Comparison of ENCODE assay signal across 8 mouse cellular contexts in genomic region chr10:127189116-127189650, GRCm38 (mm10). TPM values are rescaled to one million over a fixed set of nuclear protein-coding genes. Genes with fewer than 3 reads are reported as not detected.
DNase-seq lines count a peak whose midpoint lies in the region; ATAC-seq and TF ChIP-seq lines count a peak whose summit lies in the region.

No protein-coding gene starts in this region.

- peaks cover 25% of the 10 kb centered on the region for H3K27me3 ChIP-seq in intestine, postnatal 0 days (replicated peaks; ENCODE audit: control insufficient read depth, insufficient read depth, low read length)

- DNase-seq in ovary, postnatal 36 days (ENCODE audit: low spot score), result peak; percentile 47
- DNase-seq in ovary, adult 18-20 months (ENCODE audit: low spot score), result no peak
- DNase-seq in cerebellum, postnatal 10 days, result peak; percentile 70 to 73
- peak; percentile 78 for DNase-seq in testis, postnatal 10 days (ENCODE audit: low spot score)
- DNase-seq in ovary, postnatal 10 days (ENCODE audit: low spot score), result no peak

- H3K9me3 ChIP-seq in intestine, postnatal 0 days (ENCODE audit: control insufficient read depth), result no peaks in the 10 kb centered on the region

- peak; percentile 23; the same call in 1 of the 2 replicates for ATAC-seq in granulocyte monocyte progenitor cell, adult 5-6 weeks (replicated peaks; ENCODE audit: poor library complexity, severe bottlenecking)
- no peak; the same call in 1 of the 2 replicates for ATAC-seq in intestine, postnatal 0 days
- ATAC-seq in megakaryocyte progenitor cell, adult 5-6 weeks (replicated peaks; ENCODE audit: poor library complexity), result peak; percentile 62

- H3K4me2 ChIP-seq in intestine, postnatal 0 days (replicated peaks; ENCODE audit: low read depth), result peak overlapping the region; percentile 81

- peaks cover 14% of the 10 kb centered on the region; the same call in 1 of the 2 replicates for H3K36me3 ChIP-seq in intestine, postnatal 0 days (ENCODE audit: control insufficient read depth, insufficient read depth)

- TF ChIP-seq CTCF in intestine, postnatal 0 days (IDR thresholded peaks at IDR 0.05; ENCODE audit: low read depth), result no peak

- H3K4me3 ChIP-seq in intestine, postnatal 0 days (ENCODE audit: low read depth, low read length), result peak overlapping the region; percentile 57

- peak overlapping the region; percentile 36 for H3K27ac ChIP-seq in intestine, postnatal 0 days (ENCODE audit: low read depth, low read length)

- H3K4me1 ChIP-seq in intestine, postnatal 0 days (replicated peaks; ENCODE audit: control insufficient read depth, insufficient read depth, low read length), result no peaks in the 10 kb centered on the region

- under 1% methylated on average over 26 of the region's 26 CpGs for WGBS in intestine, postnatal 0 days

- peak overlapping the region; percentile 55 for H3K9ac ChIP-seq in intestine, postnatal 0 days (ENCODE audit: low read depth, low read length)

RNA-seq across cellular contexts. Expression of gene Arhgef25, which starts 0.7 kb away (rescaled TPM):
- 3.2 TPM in 1 of 2 replicates, not detected in the other for total RNA-seq in granulocyte monocyte progenitor cell, adult 5-6 weeks (2014; fragmentation: Nextera tagmentation)
- total RNA-seq in granulocyte monocyte progenitor cell, adult 5-6 weeks (2017), result 0.15 and 0.95 TPM in 2 replicates
- 14.4 and 15.1 TPM in 2 replicates for polyA plus RNA-seq in intestine, postnatal 0 days (2015; fragmentation: Nextera tagmentation; extraction: Ambion mirVana)
- total RNA-seq in megakaryocyte progenitor cell, adult 5-6 weeks (2015), result 1.7 and 3.1 TPM in 2 replicates
- total RNA-seq in megakaryocyte progenitor cell, adult 5-6 weeks (2017), result 3.0 and 5.3 TPM in 2 replicates

RNA-seq across cellular contexts. Expression of gene Dtx3, which starts 6.3 kb away (rescaled TPM):
- total RNA-seq in granulocyte monocyte progenitor cell, adult 5-6 weeks (2014; fragmentation: Nextera tagmentation), result 51.9 and 54.4 TPM in 2 replicates
- total RNA-seq in granulocyte monocyte progenitor cell, adult 5-6 weeks (2017), result 17.9 and 19.9 TPM in 2 replicates
- 22.2 and 24.6 TPM in 2 replicates for polyA plus RNA-seq in intestine, postnatal 0 days (2015; fragmentation: Nextera tagmentation; extraction: Ambion mirVana)
- 23.8 and 28.0 TPM in 2 replicates for total RNA-seq in megakaryocyte progenitor cell, adult 5-6 weeks (2015)
- total RNA-seq in megakaryocyte progenitor cell, adult 5-6 weeks (2017), result 18.0 and 19.3 TPM in 2 replicates

RNA-seq across cellular contexts. Expression of gene Slc26a10, which starts 8.7 kb away (rescaled TPM):
- total RNA-seq in granulocyte monocyte progenitor cell, adult 5-6 weeks (2014; fragmentation: Nextera tagmentation), result 0.15 TPM in 1 of 2 replicates, not detected in the other
- total RNA-seq in granulocyte monocyte progenitor cell, adult 5-6 weeks (2017), result 0.26 and 0.88 TPM in 2 replicates
- polyA plus RNA-seq in intestine, postnatal 0 days (2015; fragmentation: Nextera tagmentation; extraction: Ambion mirVana), result 0.52 and 0.65 TPM in 2 replicates
- total RNA-seq in megakaryocyte progenitor cell, adult 5-6 weeks (2015), result not detected in 2 replicates
- 0.84 and 0.87 TPM in 2 replicates for total RNA-seq in megakaryocyte progenitor cell, adult 5-6 weeks (2017)

RNA-seq across cellular contexts. Expression of gene Pip4k2c, which starts 22.2 kb away (rescaled TPM):
- 12.1 and 13.6 TPM in 2 replicates for total RNA-seq in granulocyte monocyte progenitor cell, adult 5-6 weeks (2014; fragmentation: Nextera tagmentation)
- total RNA-seq in granulocyte monocyte progenitor cell, adult 5-6 weeks (2017), result 7.6 and 13.8 TPM in 2 replicates
- 43.0 and 47.0 TPM in 2 replicates for polyA plus RNA-seq in intestine, postnatal 0 days (2015; fragmentation: Nextera tagmentation; extraction: Ambion mirVana)
- total RNA-seq in megakaryocyte progenitor cell, adult 5-6 weeks (2015), result 9.7 and 11.2 TPM in 2 replicates
- 11.4 and 12.1 TPM in 2 replicates for total RNA-seq in megakaryocyte progenitor cell, adult 5-6 weeks (2017)

RNA-seq across cellular contexts. Expression of gene B4galnt1, which starts 24.2 kb away (rescaled TPM):
- total RNA-seq in granulocyte monocyte progenitor cell, adult 5-6 weeks (2014; fragmentation: Nextera tagmentation), result 288 and 308 TPM in 2 replicates
- total RNA-seq in granulocyte monocyte progenitor cell, adult 5-6 weeks (2017), result 141 and 161 TPM in 2 replicates
- 29.4 and 34.1 TPM in 2 replicates for polyA plus RNA-seq in intestine, postnatal 0 days (2015; fragmentation: Nextera tagmentation; extraction: Ambion mirVana)
- 212 and 219 TPM in 2 replicates for total RNA-seq in megakaryocyte progenitor cell, adult 5-6 weeks (2015)
- 122 and 139 TPM in 2 replicates for total RNA-seq in megakaryocyte progenitor cell, adult 5-6 weeks (2017)

Comparison
In these comparisons a context has a peak if more than half of its experiments do, and no peak if none do; other contexts are left out.
1. DNase-seq: peak in ovary, postnatal 36 days (single experiment), cerebellum, postnatal 10 days (2 of 2) and testis, postnatal 10 days (single experiment); none in ovary, adult 18-20 months (single experiment) and ovary, postnatal 10 days (single experiment).